Mouse (Mus musculus): ENCODE measurements at regions not wholly inside any gene's neighbourhood (a gene's known extent, or its start where the extent isn't known, plus 50 kb on each side); places are given as distances from the start of the nearest gene placed in this dataset.
A peak's percentile ranks its signal among the peaks of the same experiment; 100 is the strongest.

DNA sequence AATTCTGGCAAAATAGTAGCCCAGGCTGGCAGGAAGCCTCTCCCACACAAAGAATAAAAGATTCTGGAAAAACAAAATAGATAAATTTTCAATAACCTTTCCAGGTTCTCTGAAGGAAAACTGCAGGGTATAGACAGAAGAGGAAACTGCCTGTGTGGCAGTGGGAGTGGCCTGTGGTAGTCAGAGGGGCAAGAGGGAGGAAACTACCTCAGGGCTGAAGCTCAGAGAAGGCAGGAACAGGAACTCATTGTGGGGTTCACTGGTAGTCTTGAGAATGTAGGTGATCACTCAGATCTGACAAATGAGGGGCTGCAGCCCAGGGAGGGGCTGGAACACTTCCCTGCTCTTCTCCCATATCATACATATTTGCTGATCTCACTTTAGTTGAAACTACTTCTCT lies 118.0 kb upstream of the Ufm1 start:
- no peak for ATAC-seq (ENCODE audit: low FRiP score, low TSS enrichment)
- H3K4me3 ChIP-seq (ENCODE audit: low read length), result no peak overlapping the region
- H3K4me2 ChIP-seq (replicated peaks; ENCODE audit: low read depth, low read length), result no peak overlapping the region
- no peaks in the 10 kb centered on the region for H3K4me1 ChIP-seq (ENCODE audit: control insufficient read depth, insufficient read depth, low read length)
- H3K27ac ChIP-seq (ENCODE audit: low read depth, low read length), result no peak overlapping the region
- H3K27me3 ChIP-seq (ENCODE audit: control insufficient read depth, insufficient read depth, low read length), result no peaks in the 10 kb centered on the region
- H3K9ac ChIP-seq (ENCODE audit: low read depth, low read length), result no peak overlapping the region
- H3K9me3 ChIP-seq (ENCODE audit: control insufficient read depth, low read length), result no peaks in the 10 kb centered on the region
- no peaks in the 10 kb centered on the region for H3K36me3 ChIP-seq (ENCODE audit: control insufficient read depth, insufficient read depth, low read length)

GRCm38 (mm10) chr3:53977379-53978080 lies 113.9 kb upstream of the Ufm1 start:
- H3K27ac ChIP-seq (ENCODE audit: low read depth, low read length), result no peak overlapping the region
- no peaks in the 10 kb centered on the region for H3K36me3 ChIP-seq (ENCODE audit: control insufficient read depth, insufficient read depth, low read length)
- H3K4me3 ChIP-seq (ENCODE audit: low read length), result no peak overlapping the region
- H3K9me3 ChIP-seq (ENCODE audit: control insufficient read depth, low read length), result no peaks in the 10 kb centered on the region
- no peak overlapping the region for H3K9ac ChIP-seq (ENCODE audit: low read depth, low read length)
- H3K27me3 ChIP-seq (ENCODE audit: control insufficient read depth, insufficient read depth, low read length), result no peaks in the 10 kb centered on the region
- ATAC-seq (ENCODE audit: low FRiP score, low TSS enrichment), result no peak
- WGBS, result 67% methylated on average over 5 of the region's 5 CpGs
- H3K4me1 ChIP-seq (ENCODE audit: control insufficient read depth, insufficient read depth, low read length), result peaks cover 5% of the 10 kb centered on the region; the same call in 1 of the 2 replicates
- H3K4me2 ChIP-seq (replicated peaks; ENCODE audit: low read depth, low read length), result no peak overlapping the region

DNA sequence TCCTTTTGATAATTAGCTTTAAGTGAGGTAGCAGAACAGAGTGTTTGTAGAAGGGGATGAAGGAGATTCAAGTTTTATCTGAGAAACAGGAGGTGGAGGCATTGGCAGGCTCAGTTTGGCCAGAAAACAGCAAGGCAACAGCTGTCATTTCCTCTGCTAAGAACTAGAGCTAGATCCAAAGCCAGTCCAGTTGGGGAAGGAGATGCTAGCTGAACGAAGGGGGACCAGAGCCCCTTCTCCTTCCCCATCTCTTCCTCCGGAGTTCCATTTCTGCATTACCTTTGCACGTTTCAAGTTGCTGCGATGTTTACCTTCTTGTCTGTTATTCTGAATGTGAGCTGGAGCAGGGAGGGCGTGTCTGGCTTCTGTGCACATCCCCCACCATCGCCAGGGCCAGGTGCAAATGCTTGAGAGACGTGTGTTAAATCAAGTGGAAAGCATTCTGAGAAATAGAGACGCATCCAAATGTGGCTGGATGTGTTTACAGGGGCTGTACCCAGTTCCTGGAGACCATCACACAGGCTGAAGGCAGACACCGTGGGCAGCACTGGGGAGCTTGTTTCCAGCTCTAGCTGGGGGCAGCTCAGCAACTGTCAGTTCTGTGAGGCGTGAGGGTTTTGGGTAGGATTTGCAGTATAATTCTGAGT lies 111.4 kb upstream of the Ufm1 start:
- Histone ChIP-seq H3K9me3 (ENCODE audit: control insufficient read depth, low read length) (no peaks in the 10 kb centered on the region), H3K9ac (ENCODE audit: low read depth, low read length) (no peak overlapping the region), H3K4me1 (ENCODE audit: control insufficient read depth, insufficient read depth, low read length) (peaks cover 5% of the 10 kb centered on the region; the same call in 1 of the 2 replicates), H3K4me2 (replicated peaks; ENCODE audit: low read depth, low read length) (peak overlapping the region; percentile 24; the same call in 1 of the 2 replicates), H3K27ac (ENCODE audit: low read depth, low read length) (no peak overlapping the region), H3K27me3 (ENCODE audit: control insufficient read depth, insufficient read depth, low read length) (no peaks in the 10 kb centered on the region), H3K36me3 (ENCODE audit: control insufficient read depth, insufficient read depth, low read length) (no peaks in the 10 kb centered on the region), H3K4me3 (ENCODE audit: low read length) (no peak overlapping the region)
- 24% methylated on average over 10 of the region's 10 CpGs for WGBS
- ATAC-seq (ENCODE audit: low FRiP score, low TSS enrichment), result no peak

DNA sequence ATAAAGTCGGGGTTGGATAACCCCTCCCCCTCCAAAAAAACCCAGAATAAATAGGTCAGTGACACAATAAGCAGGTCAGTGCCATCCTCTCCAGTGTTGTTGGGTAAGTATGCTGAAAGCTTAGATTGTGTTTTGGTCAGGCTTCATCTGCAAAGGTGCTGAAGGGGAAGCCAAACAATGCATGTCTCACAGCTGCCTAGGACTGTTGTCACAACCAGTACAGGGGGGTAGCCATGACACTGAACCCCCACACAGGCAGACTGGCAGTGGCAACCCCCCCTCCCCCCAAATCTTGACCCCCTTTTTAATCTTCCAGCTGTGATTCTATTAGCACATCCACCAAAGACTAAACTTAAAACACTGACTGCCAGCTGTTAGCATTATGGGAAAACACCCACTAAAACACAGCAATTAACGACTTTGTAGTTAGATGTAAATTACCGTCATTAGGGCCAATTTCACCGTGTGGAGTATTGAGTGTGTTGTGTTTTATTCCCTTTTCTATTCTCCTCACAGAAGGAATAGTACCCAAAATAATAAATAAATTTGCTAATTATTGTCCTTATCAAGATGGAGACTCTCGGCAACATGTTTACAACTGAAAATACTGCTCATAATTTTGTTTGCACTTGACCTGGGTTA lies 105.5 kb upstream of the Ufm1 start:
- Histone ChIP-seq H3K4me2 (replicated peaks; ENCODE audit: low read depth, low read length) (no peak overlapping the region), H3K4me3 (ENCODE audit: low read length) (no peak overlapping the region), H3K27me3 (ENCODE audit: control insufficient read depth, insufficient read depth, low read length) (no peaks in the 10 kb centered on the region), H3K36me3 (ENCODE audit: control insufficient read depth, insufficient read depth, low read length) (no peaks in the 10 kb centered on the region), H3K9me3 (ENCODE audit: control insufficient read depth, low read length) (no peaks in the 10 kb centered on the region), H3K9ac (ENCODE audit: low read depth, low read length) (no peak overlapping the region), H3K27ac (ENCODE audit: low read depth, low read length) (no peak overlapping the region), H3K4me1 (ENCODE audit: control insufficient read depth, insufficient read depth, low read length) (no peaks in the 10 kb centered on the region)
- WGBS, result 28% methylated on average over 5 of the region's 5 CpGs
- no peak for ATAC-seq (ENCODE audit: low FRiP score, low TSS enrichment)

GRCm38 (mm10) chr3:53965142-53965541 lies 101.5 kb upstream of the Ufm1 start:
- Histone ChIP-seq H3K27ac (ENCODE audit: low read depth, low read length) (no peak overlapping the region), H3K4me2 (replicated peaks; ENCODE audit: low read depth, low read length) (no peak overlapping the region), H3K27me3 (ENCODE audit: control insufficient read depth, insufficient read depth, low read length) (no peaks in the 10 kb centered on the region), H3K9ac (ENCODE audit: low read depth, low read length) (no peak overlapping the region), H3K36me3 (ENCODE audit: control insufficient read depth, insufficient read depth, low read length) (no peaks in the 10 kb centered on the region), H3K4me3 (ENCODE audit: low read length) (no peak overlapping the region), H3K9me3 (ENCODE audit: control insufficient read depth, low read length) (no peaks in the 10 kb centered on the region), H3K4me1 (ENCODE audit: control insufficient read depth, insufficient read depth, low read length) (no peaks in the 10 kb centered on the region)
- WGBS, result 66% methylated on average over 5 of the region's 5 CpGs
- no peak for ATAC-seq (ENCODE audit: low FRiP score, low TSS enrichment)

DNA sequence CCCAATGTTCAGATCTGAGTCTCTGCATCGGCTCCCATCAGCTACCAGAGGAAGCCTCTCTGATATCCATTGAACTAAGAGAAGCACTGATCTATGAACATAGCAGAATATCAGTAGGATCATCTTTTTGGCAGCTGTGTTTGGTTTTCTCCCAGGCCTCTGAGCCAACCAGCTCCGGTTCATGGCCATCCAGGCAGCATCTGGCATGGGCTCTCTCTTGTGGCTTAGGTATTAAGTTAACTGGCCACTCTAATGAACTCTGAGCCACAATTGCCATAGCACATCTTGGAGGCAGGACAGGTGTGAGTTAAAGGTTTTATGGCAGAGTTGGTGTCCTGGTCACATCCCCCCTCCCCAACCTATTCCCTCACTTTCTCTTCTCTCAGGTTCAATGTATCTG lies 90.2 kb upstream of the Ufm1 start:
- H3K36me3 ChIP-seq (ENCODE audit: control insufficient read depth, insufficient read depth, low read length), result no peaks in the 10 kb centered on the region
- no peaks in the 10 kb centered on the region for H3K4me1 ChIP-seq (ENCODE audit: control insufficient read depth, insufficient read depth, low read length)
- H3K9ac ChIP-seq (ENCODE audit: low read depth, low read length), result no peak overlapping the region
- H3K4me3 ChIP-seq (ENCODE audit: low read length), result no peak overlapping the region
- no peaks in the 10 kb centered on the region for H3K27me3 ChIP-seq (ENCODE audit: control insufficient read depth, insufficient read depth, low read length)
- no peak for ATAC-seq (ENCODE audit: low FRiP score, low TSS enrichment)
- 84% methylated on average over 2 of the region's 2 CpGs for WGBS
- no peak overlapping the region for H3K4me2 ChIP-seq (replicated peaks; ENCODE audit: low read depth, low read length)
- no peak overlapping the region for H3K27ac ChIP-seq (ENCODE audit: low read depth, low read length)
- no peaks in the 10 kb centered on the region for H3K9me3 ChIP-seq (ENCODE audit: control insufficient read depth, low read length)

DNA sequence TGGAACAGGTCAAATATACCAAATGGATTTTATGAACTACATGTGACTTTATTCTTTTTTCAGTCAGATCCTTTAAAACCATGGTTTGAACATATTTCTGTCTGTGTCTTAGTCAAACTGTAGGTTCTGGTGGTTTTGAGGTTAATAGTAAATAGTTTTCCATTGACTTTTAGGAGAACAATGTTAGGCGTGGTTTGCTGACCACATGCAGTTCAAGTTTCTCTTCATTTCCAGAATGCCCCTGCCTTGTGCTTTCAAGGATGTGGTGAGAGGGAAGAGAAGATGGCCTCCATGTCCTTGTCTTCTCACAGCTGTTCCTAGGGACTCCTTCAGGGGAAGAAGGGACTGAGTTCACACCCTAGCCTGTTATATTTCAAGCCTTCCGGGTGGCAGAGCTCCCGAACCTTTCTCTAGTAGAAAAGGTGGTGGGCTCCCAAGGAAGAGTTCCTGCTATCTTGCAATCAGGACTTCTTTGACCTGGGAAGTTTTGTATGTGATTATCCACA lies 76.1 kb upstream of the Ufm1 start:
- no peaks in the 10 kb centered on the region for H3K36me3 ChIP-seq (ENCODE audit: control insufficient read depth, insufficient read depth, low read length)
- WGBS, result 80% methylated on average over 3 of the region's 3 CpGs
- H3K9me3 ChIP-seq (ENCODE audit: control insufficient read depth, low read length), result no peaks in the 10 kb centered on the region
- no peaks in the 10 kb centered on the region for H3K27me3 ChIP-seq (ENCODE audit: control insufficient read depth, insufficient read depth, low read length)
- H3K4me2 ChIP-seq (replicated peaks; ENCODE audit: low read depth, low read length), result no peak overlapping the region
- H3K27ac ChIP-seq (ENCODE audit: low read depth, low read length), result no peak overlapping the region
- H3K4me1 ChIP-seq (ENCODE audit: control insufficient read depth, insufficient read depth, low read length), result no peaks in the 10 kb centered on the region
- no peak for ATAC-seq (ENCODE audit: low FRiP score, low TSS enrichment)
- H3K9ac ChIP-seq (ENCODE audit: low read depth, low read length), result no peak overlapping the region
- no peak overlapping the region for H3K4me3 ChIP-seq (ENCODE audit: low read length)

DNA sequence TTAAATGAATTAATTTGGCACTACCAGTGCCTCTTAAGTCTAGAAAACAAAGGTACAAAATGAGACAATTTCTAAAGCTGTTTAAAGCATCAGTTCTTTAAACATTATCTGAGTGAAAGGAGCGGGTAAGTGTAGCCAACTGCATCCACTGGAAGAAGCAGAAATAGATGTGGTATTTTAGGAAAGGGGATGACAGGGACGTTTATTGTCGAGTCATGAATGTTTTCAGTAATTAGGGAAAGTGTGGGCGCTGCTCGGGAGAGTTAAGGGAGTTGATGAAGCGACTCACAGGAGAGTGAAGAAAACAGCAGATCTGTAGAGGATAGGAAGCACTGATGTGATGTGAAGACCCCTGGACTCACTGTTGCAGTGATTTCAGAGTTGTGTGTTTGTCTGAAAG lies 68.1 kb upstream of the Ufm1 start:
- H3K36me3 ChIP-seq (ENCODE audit: control insufficient read depth, insufficient read depth, low read length), result no peaks in the 10 kb centered on the region
- no peak overlapping the region for H3K4me3 ChIP-seq (ENCODE audit: low read length)
- no peaks in the 10 kb centered on the region for H3K9me3 ChIP-seq (ENCODE audit: control insufficient read depth, low read length)
- H3K4me1 ChIP-seq (ENCODE audit: control insufficient read depth, insufficient read depth, low read length), result no peaks in the 10 kb centered on the region
- H3K27ac ChIP-seq (ENCODE audit: low read depth, low read length), result no peak overlapping the region
- no peak overlapping the region for H3K9ac ChIP-seq (ENCODE audit: low read depth, low read length)
- H3K4me2 ChIP-seq (replicated peaks; ENCODE audit: low read depth, low read length), result no peak overlapping the region
- H3K27me3 ChIP-seq (ENCODE audit: control insufficient read depth, insufficient read depth, low read length), result no peaks in the 10 kb centered on the region
- WGBS, result 66% methylated on average over 6 of the region's 6 CpGs
- no peak for ATAC-seq (ENCODE audit: low FRiP score, low TSS enrichment)

- no peaks in the 10 kb centered on the region for H3K4me1 ChIP-seq (ENCODE audit: control insufficient read depth, insufficient read depth, low read length)
- no peaks in the 10 kb centered on the region for H3K36me3 ChIP-seq (ENCODE audit: control insufficient read depth, insufficient read depth, low read length)
- no peak for ATAC-seq (ENCODE audit: low FRiP score, low TSS enrichment)
- H3K4me2 ChIP-seq (replicated peaks; ENCODE audit: low read depth, low read length), result no peak overlapping the region
- H3K9me3 ChIP-seq (ENCODE audit: control insufficient read depth, low read length), result no peaks in the 10 kb centered on the region
- no peaks in the 10 kb centered on the region for H3K27me3 ChIP-seq (ENCODE audit: control insufficient read depth, insufficient read depth, low read length)
- 90% methylated on average over 2 of the region's 2 CpGs for WGBS
- H3K9ac ChIP-seq (ENCODE audit: low read depth, low read length), result no peak overlapping the region
- no peak overlapping the region for H3K27ac ChIP-seq (ENCODE audit: low read depth, low read length)
- no peak overlapping the region for H3K4me3 ChIP-seq (ENCODE audit: low read length)
Observed at GRCm38 (mm10) chr3:53919941-53920340, 56.3 kb upstream of the Ufm1 start.

All from kidney, embryonic 14.5 days (tissue).